Mouse (Mus musculus) macrophage (primary cell): ENCODE measurements around the gene Tns3. TPM values are rescaled to one million over a fixed set of nuclear protein-coding genes. Genes with fewer than 3 reads are reported as not detected.
"Not testable (repeated sequence)": the region's sequence is repeated elsewhere in the genome, so short reads cannot be mapped to it uniquely, and the experiment has no call there.

ENCODE experiments used
- H3K27ac ChIP-seq: fragments of 350-480 bp; formaldehyde crosslinking; 2 replicates; pipeline ENCODE4 v1.9.0; 2021
- H3K36me3 ChIP-seq: fragments of 350-480 bp; formaldehyde crosslinking; 2 replicates; pipeline ENCODE4 v1.9.0; 2021; ENCODE audit errors: inconsistent target
- H3K4me3 ChIP-seq: fragments of 350-480 bp; formaldehyde crosslinking; 2 replicates; pipeline ENCODE4 v1.9.0; 2021; ENCODE audit errors: inconsistent target
- H3K79me2 ChIP-seq: fragments of 350-480 bp; formaldehyde crosslinking; 2 replicates; pipeline ENCODE4 v1.9.0; 2021; ENCODE audit errors: inconsistent target
- WGBS: methylation state at CpG from one replicate; pipeline ENCODE4 v1.1.7; 2026; ENCODE audit warnings: inconsistent platforms; ENCODE audit not compliant: missing documents; 5-methylcytosine and 5-hydroxymethylcytosine counted together
- polyA plus RNA-seq: library from polyadenylated mRNA; stranded (reverse); fragments of 250-400 nt; gene quantifications from 3 replicates; pipeline ENCODE4 v1.2.4, GENCODE M21; 2018; ENCODE audit warnings: inconsistent platforms

Gene Tns3
- polyA plus RNA-seq, 1 experiment from 2014 or later, result 60.8 TPM

- Histone ChIP-seq H3K36me3 (no peaks in the 10 kb centered on the region), H3K27ac (no peak overlapping the region), H3K79me2 (peaks cover 99% of the 10 kb centered on the region), H3K4me3 (no peak overlapping the region)
- 95% methylated on average over 6 of the region's 6 CpGs for WGBS
Observed at GRCm38 (mm10) chr11:8626715-8627114, 37.6 kb downstream of the Tns3 start.

GRCm38 (mm10) chr11:8625915-8626604 lies 38.3 kb downstream of the Tns3 start:
- no peak overlapping the region for H3K4me3 ChIP-seq
- H3K79me2 ChIP-seq, result peaks cover 99% of the 10 kb centered on the region
- 97% methylated on average over 10 of the region's 10 CpGs for WGBS
- H3K27ac ChIP-seq, result no peak overlapping the region
- H3K36me3 ChIP-seq, result no peaks in the 10 kb centered on the region

- Histone ChIP-seq H3K36me3 (no peaks in the 10 kb centered on the region), H3K27ac (peak overlapping the region; percentile 28; the same call in 1 of the 2 replicates), H3K4me3 (no peak overlapping the region), H3K79me2 (peaks cover 99% of the 10 kb centered on the region)
- WGBS, result 80% methylated on average over 6 of the region's 6 CpGs
Observed at GRCm38 (mm10) chr11:8625451-8625850, 38.9 kb downstream of the Tns3 start.

GRCm38 (mm10) chr11:8624179-8624886 lies 40.0 kb downstream of the Tns3 start:
- H3K79me2 ChIP-seq, result peaks cover 99% of the 10 kb centered on the region
- 2% methylated on average over 67 of the region's 74 CpGs for WGBS
- peak overlapping the region; percentile 43 for H3K4me3 ChIP-seq
- H3K36me3 ChIP-seq, result no peaks in the 10 kb centered on the region
- peak overlapping the region; percentile 39 for H3K27ac ChIP-seq

GRCm38 (mm10) chr11:8623852-8624178 lies 40.5 kb downstream of the Tns3 start:
- Histone ChIP-seq H3K36me3 (no peaks in the 10 kb centered on the region), H3K4me3 (peak overlapping the region; percentile 43), H3K27ac (peak overlapping the region; percentile 39), H3K79me2 (peaks cover 99% of the 10 kb centered on the region)
- 7% methylated on average over 20 of the region's 20 CpGs for WGBS

GRCm38 (mm10) chr11:8622668-8623067 lies 41.7 kb downstream of the Tns3 start:
- H3K27ac ChIP-seq, result no peak overlapping the region
- no peaks in the 10 kb centered on the region for H3K36me3 ChIP-seq
- WGBS, result 96% methylated on average over 6 of the region's 6 CpGs
- H3K79me2 ChIP-seq, result peaks cover 99% of the 10 kb centered on the region
- H3K4me3 ChIP-seq, result no peak overlapping the region

- Histone ChIP-seq H3K36me3 (peaks cover 18% of the 10 kb centered on the region; the same call in 1 of the 2 replicates), H3K79me2 (peaks cover 100% of the 10 kb centered on the region)
- H3K27ac ChIP-seq, H3K4me3 ChIP-seq: not testable (repeated sequence)
- 100% methylated on average over 1 of the region's 7 CpGs for WGBS
Observed at GRCm38 (mm10) chr11:8619111-8619510, 45.2 kb downstream of the Tns3 start.

- peaks cover 100% of the 10 kb centered on the region for H3K79me2 ChIP-seq
- peaks cover 24% of the 10 kb centered on the region; the same call in 1 of the 2 replicates for H3K36me3 ChIP-seq
- 75% methylated on average over 10 of the region's 10 CpGs for WGBS
- H3K27ac ChIP-seq, result no peak overlapping the region
- no peak overlapping the region for H3K4me3 ChIP-seq
Observed at GRCm38 (mm10) chr11:8618301-8618700, 46.0 kb downstream of the Tns3 start.

- H3K79me2 ChIP-seq, result peaks cover 100% of the 10 kb centered on the region
- no peak overlapping the region for H3K4me3 ChIP-seq
- peaks cover 30% of the 10 kb centered on the region; the same call in 1 of the 2 replicates for H3K36me3 ChIP-seq
- WGBS, result 93% methylated on average over 12 of the region's 12 CpGs
- no peak overlapping the region for H3K27ac ChIP-seq
Observed at GRCm38 (mm10) chr11:8615436-8615835, 48.9 kb downstream of the Tns3 start.

- Histone ChIP-seq H3K36me3 (peaks cover 26% of the 10 kb centered on the region; the same call in 1 of the 2 replicates), H3K79me2 (peaks cover 100% of the 10 kb centered on the region), H3K4me3 (no peak overlapping the region), H3K27ac (no peak overlapping the region)
- WGBS, result 70% methylated on average over 7 of the region's 7 CpGs
Observed at GRCm38 (mm10) chr11:8610456-8610855, 53.9 kb downstream of the Tns3 start.

- peaks cover 100% of the 10 kb centered on the region for H3K79me2 ChIP-seq
- WGBS, result 34% methylated on average over 12 of the region's 12 CpGs
- H3K4me3 ChIP-seq, result no peak overlapping the region
- H3K27ac ChIP-seq, result no peak overlapping the region
- H3K36me3 ChIP-seq, result peaks cover 20% of the 10 kb centered on the region; the same call in 1 of the 2 replicates
Observed at GRCm38 (mm10) chr11:8609873-8610272, 54.5 kb downstream of the Tns3 start.

GRCm38 (mm10) chr11:8607123-8607522 lies 57.2 kb downstream of the Tns3 start:
- peaks cover 97% of the 10 kb centered on the region for H3K79me2 ChIP-seq
- H3K27ac ChIP-seq, result no peak overlapping the region
- 85% methylated on average over 1 of the region's 1 CpGs for WGBS
- H3K4me3 ChIP-seq, result no peak overlapping the region
- peaks cover 6% of the 10 kb centered on the region; the same call in 1 of the 2 replicates for H3K36me3 ChIP-seq

- Histone ChIP-seq H3K4me3 (no peak overlapping the region), H3K27ac (peak overlapping the region; percentile 88), H3K36me3 (peaks cover 4% of the 10 kb centered on the region; the same call in 1 of the 2 replicates), H3K79me2 (peaks cover 95% of the 10 kb centered on the region)
- 78% methylated on average over 10 of the region's 10 CpGs for WGBS
Observed at GRCm38 (mm10) chr11:8604789-8605569, 59.4 kb downstream of the Tns3 start.

- Histone ChIP-seq H3K79me2 (peaks cover 95% of the 10 kb centered on the region), H3K36me3 (peaks cover 15% of the 10 kb centered on the region; the same call in 1 of the 2 replicates), H3K4me3 (no peak overlapping the region), H3K27ac (peak overlapping the region; percentile 88)
- 88% methylated on average over 1 of the region's 1 CpGs for whole genome bisulfite sequencing
Observed at GRCm38 (mm10) chr11:8602606-8603005, 61.7 kb downstream of the Tns3 start.
